Mouse (Mus musculus) heart, embryonic 15.5 days (tissue): ENCODE measurements at regions not wholly inside any gene's neighbourhood (a gene's known extent, or its start where the extent isn't known, plus 50 kb on each side); places are given as distances from the start of the nearest gene placed in this dataset.
A peak's percentile ranks its signal among the peaks of the same experiment; 100 is the strongest.

Experiments
- ATAC-seq: fragments of 200-750 bp; cut with Nextera tagmentation; replicated peaks from 2 replicates; pipeline ENCODE4 v1.8.0; 2017; ENCODE audit warnings: low read depth, moderate TSS enrichment; ENCODE audit not compliant: insufficient number of reproducible peaks, insufficient read depth, low FRiP score
- H3K27ac ChIP-seq: fragments of 300-500 bp; sonication (generic); 2 replicates; pipeline ENCODE4 v1.5.1; 2015; ENCODE audit warnings: mild to moderate bottlenecking, inconsistent platforms
- H3K27me3 ChIP-seq: fragments of 300-500 bp; sonication (generic); 2 replicates; pipeline ENCODE4 v1.6.1; 2015; ENCODE audit warnings: inconsistent platforms
- H3K36me3 ChIP-seq: fragments of 300-500 bp; sonication (generic); 2 replicates; pipeline ENCODE4 v1.6.1; 2015; ENCODE audit warnings: mild to moderate bottlenecking, inconsistent platforms
- H3K4me1 ChIP-seq: fragments of 300-500 bp; sonication (generic); replicated peaks from 2 replicates; pipeline ENCODE4 v1.6.1; 2015; ENCODE audit warnings: inconsistent platforms
- H3K4me2 ChIP-seq: fragments of 300-500 bp; sonication (generic); 2 replicates; pipeline ENCODE4 v1.6.1; 2015; ENCODE audit warnings: inconsistent platforms, mild to moderate bottlenecking, moderate library complexity
- H3K4me3 ChIP-seq: fragments of 300-500 bp; sonication (generic); 2 replicates; pipeline ENCODE4 v1.5.1; 2015; ENCODE audit warnings: mild to moderate bottlenecking, inconsistent platforms
- H3K9ac ChIP-seq: fragments of 300-500 bp; sonication (generic); 2 replicates; pipeline ENCODE4 v1.6.1; 2015; ENCODE audit warnings: mild to moderate bottlenecking, inconsistent platforms
- H3K9me3 ChIP-seq: fragments of 300-500 bp; sonication (generic); replicated peaks from 2 replicates; pipeline ENCODE4 v1.6.1; 2016; ENCODE audit warnings: inconsistent platforms
- WGBS: fragments of 180-500 bp; shearing (Covaris S2); methylation state at CpG from one replicate; pipeline ENCODE4 v1.1.7; 2015; ENCODE audit warnings: mixed read lengths; 5-methylcytosine and 5-hydroxymethylcytosine counted together

DNA sequence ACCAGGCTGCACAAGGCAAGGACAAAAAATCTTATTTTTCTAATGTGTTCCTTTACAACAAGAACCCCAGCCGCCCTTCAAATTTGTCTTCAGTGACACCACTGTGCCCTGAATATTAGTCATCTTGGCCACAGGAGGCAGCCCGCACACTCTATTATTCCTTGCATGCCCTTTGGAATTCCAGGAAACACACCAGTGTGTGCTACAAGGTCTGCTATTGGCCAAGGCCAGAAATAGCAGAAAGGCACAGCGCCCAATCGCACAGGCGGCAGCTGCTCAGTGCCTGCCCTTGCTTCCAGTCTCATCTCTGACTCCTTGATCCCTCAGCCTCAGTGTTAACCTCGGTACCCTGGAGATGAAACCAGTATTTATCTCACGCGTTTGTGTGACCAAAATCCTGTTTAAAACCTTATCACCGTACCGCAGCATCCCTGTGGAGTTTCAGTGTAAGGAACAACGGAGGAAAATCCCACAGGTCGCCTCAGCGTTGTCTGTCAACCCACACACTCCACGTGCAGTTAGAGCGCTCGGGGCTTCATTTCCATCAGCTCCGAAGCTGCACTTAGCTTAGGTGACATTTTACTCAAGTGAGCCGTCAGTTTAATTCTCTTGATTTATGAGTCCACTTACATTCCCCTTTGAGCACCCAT, 194.1 kb downstream of the Dyrk2 start:
- Histone ChIP-seq H3K9me3 (no peaks in the 10 kb centered on the region), H3K4me2 (peak overlapping the region; percentile 54), H3K36me3 (no peaks in the 10 kb centered on the region), H3K27me3 (no peaks in the 10 kb centered on the region), H3K27ac (no peak overlapping the region), H3K4me1 (peaks cover 10% of the 10 kb centered on the region; the same call in 1 of the 2 replicates), H3K4me3 (peak overlapping the region; percentile 28), H3K9ac (no peak overlapping the region)
- peak; percentile 64; the same call in 1 of the 2 replicates for ATAC-seq
- 27% methylated on average over 18 of the region's 18 CpGs for WGBS

DNA sequence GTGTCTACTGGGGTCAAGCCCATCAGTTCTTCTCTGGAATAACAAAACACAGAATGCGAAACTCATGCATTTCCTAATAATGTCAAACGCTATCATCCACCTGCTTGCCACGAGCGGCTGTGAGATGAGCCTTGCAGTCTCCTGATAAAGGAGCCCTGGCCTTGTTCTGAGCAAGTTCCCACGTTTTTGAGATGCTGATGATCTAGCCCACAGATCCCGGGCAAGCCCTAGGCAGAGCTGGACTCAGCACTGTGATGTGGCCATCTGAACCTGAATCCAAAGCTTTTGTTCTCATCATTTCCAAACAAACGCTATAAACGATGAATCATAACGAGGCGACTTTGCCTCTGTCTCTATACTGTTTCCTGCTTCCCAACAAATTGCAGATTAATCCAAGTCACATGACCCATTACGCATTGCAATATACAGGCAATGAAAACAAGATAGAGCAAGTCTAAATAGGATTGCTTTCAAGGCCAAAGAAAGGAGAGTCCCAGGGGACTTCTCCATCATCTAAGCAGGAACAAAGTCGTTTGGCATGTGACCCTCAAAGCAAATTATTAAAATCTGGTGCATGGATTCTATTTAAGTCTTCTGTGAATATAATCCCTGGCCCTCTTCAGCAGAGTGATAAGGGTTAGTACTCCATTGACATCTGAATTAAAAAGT, 191.1 kb downstream of the Dyrk2 start:
- H3K4me3 ChIP-seq = no peak overlapping the region
- no peak for ATAC-seq
- WGBS = 73% methylated on average over 12 of the region's 12 CpGs
- no peak overlapping the region for H3K9ac ChIP-seq
- no peaks in the 10 kb centered on the region for H3K27me3 ChIP-seq
- no peak overlapping the region for H3K4me2 ChIP-seq
- no peak overlapping the region for H3K27ac ChIP-seq
- peaks cover 10% of the 10 kb centered on the region for H3K4me1 ChIP-seq
- H3K36me3 ChIP-seq = no peaks in the 10 kb centered on the region
- H3K9me3 ChIP-seq = no peaks in the 10 kb centered on the region

DNA sequence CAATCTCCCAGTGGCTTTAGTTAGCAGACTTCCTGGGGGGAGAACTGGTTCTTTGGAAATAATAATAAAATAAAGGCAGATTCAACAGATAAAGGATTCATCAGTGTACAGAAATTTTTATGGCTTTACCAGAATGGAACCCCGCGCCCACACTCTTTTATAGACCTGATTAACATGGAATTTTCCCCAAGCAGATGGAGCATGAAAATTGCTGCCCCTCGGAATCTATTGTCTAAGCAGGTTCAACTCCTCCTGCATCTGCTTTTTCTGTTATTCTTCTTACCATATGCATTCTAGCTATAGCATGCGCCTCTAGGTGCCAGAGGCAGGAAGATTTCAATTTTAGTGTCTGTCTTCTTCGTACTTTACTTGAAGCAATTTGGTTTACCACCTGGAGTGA, 190.5 kb downstream of the Dyrk2 start:
- H3K27me3 ChIP-seq = no peaks in the 10 kb centered on the region
- no peak for ATAC-seq

DNA sequence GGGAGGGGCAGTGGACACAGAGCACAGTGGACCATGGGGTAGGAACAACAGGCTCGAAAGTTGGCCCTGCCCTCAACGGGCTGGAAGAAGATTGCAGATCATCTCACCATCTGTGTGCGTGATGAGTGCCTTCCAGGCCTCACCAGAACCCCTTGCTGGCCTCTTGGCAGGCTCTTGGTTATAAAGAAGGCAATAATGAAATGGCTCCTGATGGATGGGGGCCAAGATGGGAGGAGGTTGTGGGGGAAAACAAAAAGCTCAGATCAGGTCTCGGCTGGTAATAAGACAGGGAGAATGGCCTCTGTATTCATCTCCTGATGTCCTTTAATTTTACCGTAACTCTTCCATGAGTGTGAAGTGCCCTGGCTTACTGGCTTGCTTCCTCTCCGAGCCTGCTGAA, 189.1 kb downstream of the Dyrk2 start:
- peaks cover 7% of the 10 kb centered on the region for H3K4me1 ChIP-seq
- no peak for ATAC-seq
- H3K27ac ChIP-seq = no peak overlapping the region
- no peaks in the 10 kb centered on the region for H3K36me3 ChIP-seq
- H3K4me2 ChIP-seq = no peak overlapping the region
- H3K4me3 ChIP-seq = no peak overlapping the region
- no peaks in the 10 kb centered on the region for H3K9me3 ChIP-seq
- no peaks in the 10 kb centered on the region for H3K27me3 ChIP-seq
- H3K9ac ChIP-seq = no peak overlapping the region
- WGBS = 78% methylated on average over 6 of the region's 6 CpGs

More for the DNA sequence above, 190.5 kb downstream of the Dyrk2 start:
- WGBS = 89% methylated on average over 5 of the region's 5 CpGs
- Histone ChIP-seq H3K27ac (no peak overlapping the region), H3K4me1 (peaks cover 10% of the 10 kb centered on the region), H3K4me3 (no peak overlapping the region), H3K36me3 (no peaks in the 10 kb centered on the region), H3K9me3 (no peaks in the 10 kb centered on the region), H3K4me2 (no peak overlapping the region), H3K9ac (no peak overlapping the region)

DNA sequence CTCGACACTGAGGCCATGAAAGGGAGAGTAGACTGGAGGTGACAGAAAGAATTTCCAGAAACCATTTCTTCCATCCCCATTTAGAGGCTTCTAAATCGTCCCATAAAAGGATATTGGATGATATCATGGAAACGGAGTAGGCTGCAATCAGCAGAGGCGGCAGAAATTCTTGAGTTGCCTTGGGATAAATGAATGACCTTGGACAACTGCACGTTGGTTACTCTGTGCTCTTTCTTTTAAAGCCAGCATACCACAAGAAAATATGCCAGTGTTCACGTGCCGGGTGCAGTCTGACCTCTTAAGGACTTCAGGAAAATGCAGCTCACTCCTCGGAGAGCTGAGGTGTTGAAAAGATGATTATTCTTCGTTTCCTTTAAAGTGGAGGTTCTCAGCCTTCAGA, 186.7 kb downstream of the Dyrk2 start:
- Histone ChIP-seq H3K9me3 (no peaks in the 10 kb centered on the region), H3K4me3 (no peak overlapping the region), H3K4me2 (no peak overlapping the region), H3K36me3 (no peaks in the 10 kb centered on the region), H3K9ac (no peak overlapping the region), H3K27me3 (no peaks in the 10 kb centered on the region), H3K4me1 (no peaks in the 10 kb centered on the region; the same call in 1 of the 2 replicates), H3K27ac (no peak overlapping the region)
- 29% methylated on average over 9 of the region's 9 CpGs for WGBS
- ATAC-seq = no peak

DNA sequence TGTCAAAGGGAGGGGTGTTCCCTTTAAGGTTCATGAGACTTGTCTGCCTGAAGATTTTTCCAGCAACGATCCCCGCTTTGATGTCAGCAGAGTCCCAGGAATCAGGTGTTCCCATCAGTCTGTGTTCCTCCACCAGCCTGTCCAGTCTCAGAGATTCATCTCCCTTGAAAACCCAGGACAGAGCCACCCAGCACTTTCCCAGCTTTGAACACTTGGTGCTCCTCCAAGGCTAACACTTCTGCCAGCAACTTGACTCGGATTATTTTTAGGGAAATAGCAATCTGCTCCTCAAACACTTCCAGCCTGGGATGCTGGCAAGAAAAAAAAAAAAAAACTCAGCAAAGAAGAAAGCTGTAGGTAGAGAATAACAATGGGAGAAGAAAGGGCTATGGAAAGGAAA, 170.7 kb downstream of the Dyrk2 start:
- H3K4me1 ChIP-seq = no peaks in the 10 kb centered on the region
- WGBS = 53% methylated on average over 3 of the region's 3 CpGs
- H3K27me3 ChIP-seq = no peaks in the 10 kb centered on the region
- no peaks in the 10 kb centered on the region for H3K36me3 ChIP-seq
- no peak overlapping the region for H3K27ac ChIP-seq
- H3K9me3 ChIP-seq = no peaks in the 10 kb centered on the region
- no peak overlapping the region for H3K4me2 ChIP-seq
- ATAC-seq = no peak
- no peak overlapping the region for H3K9ac ChIP-seq
- no peak overlapping the region for H3K4me3 ChIP-seq

DNA sequence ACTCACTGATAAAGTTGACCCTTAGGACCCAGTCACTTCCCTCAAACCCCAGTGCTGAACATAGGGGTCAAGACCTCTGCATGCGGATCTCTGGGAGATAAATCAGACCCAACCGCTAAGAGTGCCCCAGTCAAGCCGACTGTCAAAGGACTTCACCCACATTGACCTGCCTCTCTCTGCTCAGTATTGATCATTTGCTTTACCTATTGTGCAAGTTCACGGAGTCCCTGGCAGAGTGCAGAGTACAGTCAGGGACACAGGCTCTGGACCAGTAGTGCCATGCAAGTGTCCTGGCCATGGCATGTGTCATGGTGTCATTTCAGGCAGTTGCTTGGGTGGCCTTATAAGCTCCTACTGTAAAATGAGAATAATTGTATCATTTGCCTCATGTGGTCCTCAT, 169.9 kb downstream of the Dyrk2 start:
- no peak overlapping the region for H3K4me3 ChIP-seq
- WGBS = 98% methylated on average over 4 of the region's 4 CpGs
- no peaks in the 10 kb centered on the region for H3K9me3 ChIP-seq
- no peaks in the 10 kb centered on the region for H3K36me3 ChIP-seq
- no peaks in the 10 kb centered on the region for H3K4me1 ChIP-seq
- H3K27ac ChIP-seq = no peak overlapping the region
- ATAC-seq = no peak
- H3K4me2 ChIP-seq = no peak overlapping the region
- no peaks in the 10 kb centered on the region for H3K27me3 ChIP-seq
- H3K9ac ChIP-seq = no peak overlapping the region

DNA sequence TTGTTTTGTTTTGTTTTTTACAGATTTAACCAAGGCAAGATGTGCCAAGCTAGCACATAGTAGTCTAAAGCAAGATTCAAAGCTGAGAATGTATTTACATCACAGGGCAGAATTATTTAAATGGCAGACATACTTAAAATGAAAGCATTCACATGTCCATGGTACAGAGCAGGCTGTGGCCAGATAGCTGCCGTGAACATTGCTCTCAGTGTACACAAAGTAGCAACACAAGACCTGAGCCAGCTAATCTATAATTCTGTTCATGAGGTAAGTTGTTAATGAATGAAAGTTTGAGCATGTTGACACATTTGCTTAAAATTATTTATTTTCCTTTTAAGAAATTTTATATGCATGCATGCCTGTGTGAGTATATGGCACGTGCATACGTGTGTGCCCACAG, 164.0 kb downstream of the Dyrk2 start:
- no peak overlapping the region for H3K27ac ChIP-seq
- H3K4me2 ChIP-seq = no peak overlapping the region
- no peaks in the 10 kb centered on the region for H3K9me3 ChIP-seq
- H3K4me1 ChIP-seq = no peaks in the 10 kb centered on the region
- H3K27me3 ChIP-seq = no peaks in the 10 kb centered on the region
- no peak overlapping the region for H3K9ac ChIP-seq
- no peaks in the 10 kb centered on the region for H3K36me3 ChIP-seq
- WGBS = 89% methylated on average over 3 of the region's 3 CpGs
- ATAC-seq = no peak
- H3K4me3 ChIP-seq = no peak overlapping the region

DNA sequence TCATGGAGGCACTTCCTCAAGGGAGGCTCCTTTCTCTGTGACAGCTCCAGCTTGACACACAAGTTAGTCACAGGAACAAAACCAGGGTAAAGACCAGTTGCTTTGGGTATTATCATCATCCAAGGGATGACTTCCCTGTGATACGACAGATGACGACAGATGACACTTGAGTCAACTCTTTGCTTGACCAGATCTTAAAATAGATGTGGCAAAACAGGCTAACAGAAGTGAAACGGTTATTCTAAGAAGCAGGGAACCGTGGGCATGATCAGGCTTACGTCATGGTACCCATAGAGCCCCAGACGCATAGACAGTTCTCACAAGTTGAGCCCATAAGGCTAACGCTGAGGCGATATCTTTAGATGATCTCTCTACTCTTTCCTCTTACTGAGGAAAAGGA, 160.3 kb downstream of the Dyrk2 start:
- ATAC-seq = no peak
- Histone ChIP-seq H3K36me3 (no peaks in the 10 kb centered on the region), H3K4me2 (no peak overlapping the region), H3K9me3 (no peaks in the 10 kb centered on the region), H3K27ac (no peak overlapping the region), H3K9ac (no peak overlapping the region), H3K4me1 (peaks cover 14% of the 10 kb centered on the region), H3K4me3 (no peak overlapping the region), H3K27me3 (no peaks in the 10 kb centered on the region)
- WGBS = 77% methylated on average over 8 of the region's 8 CpGs

DNA sequence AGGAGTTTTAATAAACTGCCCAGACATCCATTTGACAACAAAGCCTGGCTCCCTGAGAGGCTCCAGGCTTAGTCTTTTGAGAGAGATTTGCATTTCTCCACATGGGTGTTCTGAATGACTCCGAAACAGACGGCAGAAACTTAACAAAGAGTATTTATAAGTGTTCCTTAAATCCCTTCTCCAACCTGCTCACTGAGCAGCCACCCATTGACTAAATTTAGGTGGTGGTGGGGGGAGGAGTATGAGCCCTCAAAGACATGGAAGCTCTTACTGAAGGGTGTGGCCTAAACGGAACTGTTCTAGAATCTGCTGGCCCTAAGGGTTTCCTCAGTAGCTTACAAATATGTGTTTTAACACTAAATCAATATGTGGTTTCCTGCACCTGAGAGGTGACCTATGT, 158.5 kb downstream of the Dyrk2 start:
- no peaks in the 10 kb centered on the region for H3K36me3 ChIP-seq

DNA sequence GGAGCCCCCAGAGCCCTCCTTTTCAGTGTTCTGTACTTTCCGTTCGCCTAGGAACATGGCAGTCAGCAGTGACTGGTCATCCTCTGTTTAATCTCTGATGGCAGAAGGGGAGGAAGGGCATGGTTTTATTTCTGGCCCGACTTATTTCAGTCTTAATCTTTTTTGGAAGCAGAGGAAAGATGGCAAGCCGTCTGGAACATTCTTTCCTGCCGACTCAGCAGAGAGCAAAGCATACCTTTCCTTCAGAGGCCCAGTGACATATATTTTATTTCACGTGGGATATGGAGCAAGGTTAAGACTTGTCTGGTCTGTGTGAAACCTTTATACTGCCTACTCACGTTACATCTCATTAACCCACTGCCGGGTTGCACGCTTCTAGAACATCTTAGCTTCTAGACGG, 158.1 kb downstream of the Dyrk2 start:
- H3K4me1 ChIP-seq = peaks cover 18% of the 10 kb centered on the region
- H3K27me3 ChIP-seq = no peaks in the 10 kb centered on the region
- no peaks in the 10 kb centered on the region for H3K36me3 ChIP-seq
- no peak overlapping the region for H3K9ac ChIP-seq
- no peak overlapping the region for H3K4me3 ChIP-seq
- no peak for ATAC-seq
- 57% methylated on average over 10 of the region's 10 CpGs for WGBS
- peak overlapping the region; percentile 7; the same call in 1 of the 2 replicates for H3K27ac ChIP-seq
- no peak overlapping the region for H3K4me2 ChIP-seq
- no peaks in the 10 kb centered on the region for H3K9me3 ChIP-seq

More for the DNA sequence above, 158.5 kb downstream of the Dyrk2 start:
- Histone ChIP-seq H3K9me3 (no peaks in the 10 kb centered on the region), H3K9ac (no peak overlapping the region), H3K4me1 (peaks cover 18% of the 10 kb centered on the region), H3K27ac (peak overlapping the region; percentile 7; the same call in 1 of the 2 replicates), H3K27me3 (no peaks in the 10 kb centered on the region), H3K4me3 (no peak overlapping the region), H3K4me2 (no peak overlapping the region)
- 57% methylated on average over 3 of the region's 3 CpGs for WGBS
- ATAC-seq = no peak; the same call in 1 of the 2 replicates

DNA sequence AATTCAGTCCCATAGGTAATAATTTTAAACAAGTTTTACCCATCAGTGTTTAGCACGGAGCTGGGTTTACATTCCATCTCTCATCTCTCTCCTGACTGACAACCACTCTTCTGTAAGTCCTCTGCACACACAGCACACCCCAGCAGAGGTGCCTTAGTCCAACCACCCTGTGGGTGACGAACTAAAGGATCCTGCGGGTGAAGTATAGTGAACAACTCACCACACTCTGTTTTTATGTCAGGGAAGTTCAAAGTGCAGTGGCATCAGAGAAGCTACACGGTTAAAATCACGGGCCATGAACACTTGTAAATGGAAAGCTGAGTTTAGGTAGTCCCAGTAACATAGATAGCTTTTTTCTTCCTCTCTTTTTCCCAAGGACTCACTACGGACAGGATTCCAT, 157.1 kb downstream of the Dyrk2 start:
- 80% methylated on average over 6 of the region's 6 CpGs for WGBS
- no peaks in the 10 kb centered on the region for H3K36me3 ChIP-seq
- no peak overlapping the region for H3K9ac ChIP-seq
- H3K27ac ChIP-seq = no peak overlapping the region
- H3K9me3 ChIP-seq = no peaks in the 10 kb centered on the region
- H3K27me3 ChIP-seq = no peaks in the 10 kb centered on the region
- no peak overlapping the region for H3K4me2 ChIP-seq
- no peak for ATAC-seq
- H3K4me1 ChIP-seq = peaks cover 18% of the 10 kb centered on the region
- no peak overlapping the region for H3K4me3 ChIP-seq
